Mouse (Mus musculus) hematopoietic stem cell, adult 5-6 weeks (primary cell): ENCODE measurements around the gene 2010005H15Rik. TPM values are rescaled to one million over a fixed set of nuclear protein-coding genes. Genes with fewer than 3 reads are reported as not detected.
"Not testable (repeated sequence)": the region's sequence is repeated elsewhere in the genome, so short reads cannot be mapped to it uniquely, and the experiment has no call there.

ENCODE experiments used
- ATAC-seq, 2 experiments: fragments of 125-278 bp in 1 of 2; replicated peaks in 1 of 2; 2 replicates each; pipeline ENCODE4 v1.8.0; 2016 to 2017; ENCODE audit warnings: inconsistent platforms in 2 of 2, mild to moderate bottlenecking in 2 of 2, moderate number of reproducible peaks in 2 of 2, low read depth in 1 of 2, moderate TSS enrichment in 1 of 2; ENCODE audit not compliant: low FRiP score in 2 of 2, poor library complexity in 2 of 2, severe bottlenecking in 2 of 2, insufficient read depth in 1 of 2, low TSS enrichment in 1 of 2
- total RNA-seq: library from RNA; stranded (forward); fragments of 172-1452, 232-1000 nt; gene quantifications from 2 replicates; pipeline ENCODE4 v1.2.3, GENCODE M21; 2017

2010005H15Rik gene
- not detected in 2 replicates for total RNA-seq

DNA sequence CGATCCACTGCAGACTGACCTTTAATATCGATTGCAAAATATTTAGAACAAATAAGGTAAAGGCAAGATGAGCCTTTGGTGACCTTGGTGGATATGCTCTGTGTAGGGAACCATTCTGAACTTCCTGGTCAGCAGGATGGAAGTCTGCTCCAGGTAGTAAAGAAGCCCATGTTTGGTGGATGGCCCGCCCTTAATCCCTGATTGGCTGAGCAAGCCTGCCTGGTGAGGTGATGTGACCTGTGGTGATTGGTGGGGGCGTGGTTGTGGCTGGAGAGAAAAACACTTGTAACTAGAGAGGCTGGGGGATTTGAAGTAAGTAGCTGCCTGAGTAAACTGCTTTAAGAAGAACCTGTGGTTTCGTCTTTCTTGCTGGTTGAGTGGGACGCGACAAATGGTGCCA lies at the start of gene 2010005H15Rik:
TSS of gene 2010005H15Rik (plus strand) at position 301 of the 400 bp plus-strand sequence.
- not testable (repeated sequence) for ATAC-seq

DNA sequence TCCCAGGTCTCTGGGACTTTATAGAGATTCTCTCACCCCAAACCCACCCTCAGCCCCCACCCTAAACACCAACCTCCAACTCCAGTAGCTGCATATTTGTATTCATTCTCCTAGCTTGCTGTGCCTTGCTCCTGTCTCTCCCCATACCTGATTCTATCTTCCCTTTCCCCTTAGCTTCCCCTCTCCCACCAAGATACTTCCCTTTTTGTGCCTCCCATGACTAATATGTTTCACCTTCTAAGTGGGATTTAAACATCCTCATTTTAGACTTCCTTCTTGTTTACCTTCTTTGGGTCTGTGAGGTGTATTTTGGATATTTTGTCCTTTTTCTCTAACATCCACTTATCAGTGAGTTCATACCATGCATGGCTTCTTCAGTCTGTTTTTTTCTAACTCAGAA lies 45.2 kb upstream of the 2010005H15Rik start:
- no peak for ATAC-seq

DNA sequence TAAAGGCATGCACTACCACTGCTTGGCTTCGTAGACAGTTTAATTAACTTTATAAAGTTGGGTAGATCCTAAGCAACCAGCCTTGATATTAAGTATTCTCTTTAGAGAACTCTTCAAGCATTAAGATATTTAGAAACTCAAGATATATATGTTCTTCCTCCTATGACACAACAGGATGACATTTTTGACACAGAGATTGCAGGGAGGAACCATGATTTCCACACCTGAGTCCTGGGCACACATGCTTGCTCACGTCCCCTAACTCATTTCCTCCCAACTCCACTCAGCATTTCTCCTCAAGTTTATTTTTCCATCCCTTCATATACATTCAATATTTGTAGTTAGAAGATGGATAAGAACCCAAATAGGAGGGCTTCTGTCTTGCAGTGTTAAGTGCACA lies 41.4 kb upstream of the 2010005H15Rik start:
- ATAC-seq: no peak

DNA sequence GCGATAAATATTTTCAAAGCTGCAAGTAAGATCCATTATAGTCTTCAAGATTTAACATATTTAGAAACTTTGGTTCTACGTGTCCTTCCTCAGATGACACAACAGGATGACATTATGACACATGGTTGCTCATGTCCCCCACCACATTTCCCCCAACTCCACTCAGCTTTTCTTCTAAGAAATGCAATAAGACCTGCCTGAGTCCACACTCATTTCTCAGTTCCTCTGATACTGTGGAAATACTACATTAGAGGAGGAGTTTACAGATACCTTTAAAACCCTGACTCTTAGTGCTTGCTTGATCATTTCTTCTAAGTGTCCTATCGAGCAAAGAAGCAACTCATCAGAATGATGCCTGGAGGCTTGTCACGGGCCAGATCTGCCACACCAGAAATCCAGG lies 37.4 kb upstream of the 2010005H15Rik start, which contains the start of gene Gm5483:
TSS of gene Gm5483 (plus strand) at position 301 of the 400 bp plus-strand sequence.
- ATAC-seq: not testable (repeated sequence)

DNA sequence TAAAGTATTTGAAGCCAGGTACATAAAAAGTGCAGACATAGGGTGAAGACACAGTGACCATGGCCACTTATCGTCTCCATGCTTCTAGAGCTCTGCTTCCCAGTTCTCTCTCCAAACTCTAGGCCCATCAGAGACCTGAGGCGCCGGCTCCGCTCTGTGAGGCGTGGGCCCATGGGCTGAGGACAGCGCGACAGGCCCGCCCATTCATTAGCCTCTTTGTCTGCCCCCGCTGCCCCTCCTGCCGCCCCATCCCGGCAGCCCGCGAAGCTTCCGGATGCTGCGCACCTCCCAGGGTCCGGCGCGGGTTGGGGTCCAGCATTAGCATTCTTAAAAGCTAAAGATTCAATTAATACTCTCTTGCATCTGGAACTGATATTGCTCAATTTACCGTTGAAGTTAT lies 22.0 kb upstream of the 2010005H15Rik start:
- ATAC-seq: no peak

DNA sequence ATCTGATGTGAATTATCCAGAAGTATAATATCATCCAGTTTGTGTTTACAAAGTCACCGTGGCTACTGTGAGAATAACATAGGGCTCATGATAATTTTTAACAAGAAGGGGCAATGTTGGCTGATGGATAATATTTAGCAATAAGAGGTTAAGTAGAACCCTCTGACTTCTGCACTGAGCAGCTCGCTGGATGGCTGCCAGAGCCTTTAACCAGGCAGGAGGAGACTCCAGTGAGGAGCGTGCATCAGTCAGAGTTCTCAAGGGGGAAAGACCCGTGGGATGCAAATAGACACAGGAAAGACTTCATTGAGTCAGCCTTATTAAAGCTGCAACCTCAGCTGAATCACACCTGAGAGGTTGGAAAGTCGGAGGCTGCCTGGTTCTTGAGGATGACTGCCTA lies 17.4 kb upstream of the 2010005H15Rik start:
- no peak for ATAC-seq

DNA sequence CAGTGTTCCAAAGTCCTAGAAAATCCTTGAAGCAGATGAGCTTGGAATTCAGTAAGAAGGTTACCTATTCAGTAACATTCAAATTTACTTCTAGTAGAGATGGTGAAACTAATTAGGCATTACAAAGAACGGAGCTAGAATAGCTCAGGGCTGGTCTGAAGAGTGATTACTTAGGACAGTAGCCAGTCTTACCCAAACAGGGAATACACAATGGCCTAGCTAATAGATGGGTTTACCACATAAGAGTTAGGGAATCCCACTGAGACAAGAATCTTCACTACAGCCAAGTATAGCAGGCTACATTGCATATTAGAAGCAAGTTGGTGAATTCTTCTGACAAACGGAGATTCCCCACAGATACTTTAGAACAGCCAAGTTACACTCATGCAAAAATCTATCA lies 15.6 kb upstream of the 2010005H15Rik start:
- ATAC-seq: not testable (repeated sequence)

DNA sequence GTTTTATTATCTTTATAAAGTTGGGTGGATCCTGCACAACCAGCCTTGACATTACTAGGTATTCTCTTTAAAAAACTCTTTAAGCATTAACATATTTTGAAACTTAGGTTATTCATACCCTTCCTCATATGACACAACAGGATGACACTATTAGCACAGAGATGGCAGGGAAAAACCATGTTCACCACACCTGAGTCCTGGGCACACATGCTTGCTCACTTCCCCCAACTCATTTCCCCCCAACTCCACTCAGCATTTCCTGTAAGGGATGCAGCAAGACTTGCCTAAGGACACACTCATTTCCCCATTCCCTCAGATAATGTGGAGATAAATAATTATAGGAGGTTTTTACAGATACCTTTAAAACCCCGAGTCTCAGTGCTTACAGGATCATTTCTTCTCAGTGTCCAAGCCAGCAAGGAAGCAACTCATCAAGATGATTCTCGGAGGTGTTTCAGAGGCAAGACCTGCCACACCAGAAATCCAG lies 11.3 kb upstream of the 2010005H15Rik start, which contains the start of gene Gm5416:
TSS of gene Gm5416 (plus strand) at position 437 of the 487 bp plus-strand sequence.
- ATAC-seq: no peak

DNA sequence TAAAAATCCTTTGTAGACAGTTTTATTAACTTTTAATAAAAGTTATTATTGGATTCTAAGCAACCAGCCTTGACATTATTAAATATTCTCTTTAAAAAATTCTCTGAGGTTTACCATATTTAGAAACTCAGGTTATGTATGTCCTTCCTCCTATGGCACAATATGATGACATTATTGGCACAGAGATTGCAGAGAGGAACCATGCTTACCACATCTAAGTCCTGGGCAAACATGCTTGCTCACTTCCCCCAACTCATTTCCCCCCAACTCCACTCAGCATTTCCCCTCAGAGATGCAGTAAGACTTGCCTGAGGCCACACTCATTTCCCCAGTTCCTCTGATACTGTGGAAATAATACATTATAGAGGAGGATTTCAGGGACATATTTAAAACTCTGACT lies 39.3 kb downstream of the 2010005H15Rik start:
- peak in 1 of 2 experiments; percentile 56; a peak in 2 of 4 replicates for ATAC-seq

DNA sequence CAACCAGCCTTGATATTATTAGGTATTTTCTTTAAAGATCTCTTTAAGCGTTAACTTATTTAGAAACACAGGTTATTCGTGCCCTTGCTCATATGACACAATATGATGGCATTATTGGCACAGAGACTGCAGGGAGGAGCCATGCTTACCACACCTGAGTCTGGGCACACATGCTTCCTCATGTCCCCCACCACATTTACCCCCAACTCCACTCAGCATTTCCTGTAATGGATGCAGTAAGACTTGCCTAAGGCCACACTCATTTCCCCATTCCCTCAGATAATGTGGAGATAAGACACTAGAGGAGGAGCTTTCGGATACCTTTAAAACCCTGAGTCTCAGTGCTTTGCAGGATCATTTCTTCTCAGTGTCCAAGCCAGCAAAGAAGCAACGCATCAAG lies 55.5 kb downstream of the 2010005H15Rik start, which contains the start of gene Stfa1:
TSS of gene Stfa1 (plus strand) at position 156 of the 400 bp plus-strand sequence.
- ATAC-seq: peak in 1 of 2 experiments; percentile 21; a peak in 1 of 4 replicates

DNA sequence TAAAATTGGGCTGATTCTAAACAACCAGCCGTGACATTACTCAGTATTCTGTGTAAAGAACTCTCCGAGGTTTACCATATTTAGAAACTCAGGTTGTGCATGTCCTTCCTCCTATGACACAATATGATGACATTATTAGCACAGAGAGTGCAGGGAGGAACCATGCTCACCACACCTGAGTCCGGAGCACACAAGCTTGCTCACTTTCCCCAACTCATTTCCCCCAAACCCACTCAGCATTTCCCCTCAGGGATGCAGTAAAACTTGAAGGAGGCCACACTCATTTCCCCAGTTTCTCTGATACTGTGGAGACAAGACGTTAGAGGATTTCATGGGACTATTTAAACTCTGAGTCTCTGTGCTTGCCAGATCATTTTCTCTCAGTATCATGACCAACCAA lies 67.9 kb downstream of the 2010005H15Rik start:
- no peak for ATAC-seq

Other genes starting within 250 kb of the 2010005H15Rik start
- 43.1 and 60.8 TPM in 2 replicates for gene Kpna1, start 242.7 kb upstream of the 2010005H15Rik start, total RNA-seq
- 12.8 and 15.5 TPM in 2 replicates for gene Wdr5b, start 180.3 kb upstream of the 2010005H15Rik start, total RNA-seq
- 90.0 and 102 TPM in 2 replicates for gene Fam162a, start 149.9 kb upstream of the 2010005H15Rik start, total RNA-seq
- gene Ccdc58, start 149.8 kb upstream of the 2010005H15Rik start, total RNA-seq: 59.4 and 73.5 TPM in 2 replicates
- gene Csta1, start 90.2 kb upstream of the 2010005H15Rik start, total RNA-seq: not detected in 2 replicates
- gene Stfa2l1, start 64.7 kb upstream of the 2010005H15Rik start, total RNA-seq: 4.4 TPM in 1 of 2 replicates, not detected in the other
- gene Gm5483, start 37.3 kb upstream of the 2010005H15Rik start, total RNA-seq: 8.9 and 27.9 TPM in 2 replicates
- gene Gm5416, start 11.1 kb upstream of the 2010005H15Rik start, total RNA-seq: not detected in 2 replicates
- 0.55 and 4.7 TPM in 2 replicates for gene Stfa1, start 55.5 kb downstream of the 2010005H15Rik start, total RNA-seq
- not detected in 2 replicates for gene BC117090, start 112.9 kb downstream of the 2010005H15Rik start, total RNA-seq
- 6.2 TPM in 1 of 2 replicates, not detected in the other for gene BC100530, start 146.3 kb downstream of the 2010005H15Rik start, total RNA-seq
- gene Stfa2, start 187.0 kb downstream of the 2010005H15Rik start, total RNA-seq: 5.4 TPM in 1 of 2 replicates, not detected in the other
- not detected in 2 replicates for gene Stfa3, start 233.9 kb downstream of the 2010005H15Rik start, total RNA-seq